Mouse (Mus musculus): ENCODE measurements around the gene Pcdh18. TPM values are rescaled to one million over a fixed set of nuclear protein-coding genes. Genes with fewer than 3 reads are reported as not detected.

Gene Pcdh18
- polyA plus RNA-seq, 1 experiment, result 25.5 TPM

GRCm38 (mm10) chr3:49749491-49750284, 7.4 kb downstream of the Pcdh18 start:
- TF ChIP-seq POLR2A (IDR thresholded peaks at IDR 0.05; ENCODE audit: borderline replicate concordance, extremely low read depth, insufficient read depth, insufficient read length, poor library complexity, severe bottlenecking) (no peak), CTCF (IDR thresholded peaks at IDR 0.05; ENCODE audit: borderline replicate concordance, extremely low read depth, insufficient read depth, insufficient read length) (no peak)
- peak; percentile 50 for DNase-seq (ENCODE audit: low read depth)

- no peak for DNase-seq (ENCODE audit: low read depth)
- TF ChIP-seq CTCF (IDR thresholded peaks at IDR 0.05; ENCODE audit: borderline replicate concordance, extremely low read depth, insufficient read depth, insufficient read length), result no peak
- no peak for TF ChIP-seq POLR2A (IDR thresholded peaks at IDR 0.05; ENCODE audit: borderline replicate concordance, extremely low read depth, insufficient read depth, insufficient read length, poor library complexity, severe bottlenecking)
Measured at GRCm38 (mm10) chr3:49748054-49748453, 9.1 kb downstream of the Pcdh18 start.

- DNase-seq (ENCODE audit: low read depth), result no peak
- TF ChIP-seq POLR2A (IDR thresholded peaks at IDR 0.05; ENCODE audit: borderline replicate concordance, extremely low read depth, insufficient read depth, insufficient read length, poor library complexity, severe bottlenecking) (no peak), CTCF (IDR thresholded peaks at IDR 0.05; ENCODE audit: borderline replicate concordance, extremely low read depth, insufficient read depth, insufficient read length) (no peak)
Measured at GRCm38 (mm10) chr3:49739061-49739460, 18.1 kb downstream of the Pcdh18 start.

- TF ChIP-seq CTCF (IDR thresholded peaks at IDR 0.05; ENCODE audit: borderline replicate concordance, extremely low read depth, insufficient read depth, insufficient read length) (no peak), POLR2A (IDR thresholded peaks at IDR 0.05; ENCODE audit: borderline replicate concordance, extremely low read depth, insufficient read depth, insufficient read length, poor library complexity, severe bottlenecking) (no peak)
- DNase-seq (ENCODE audit: low read depth), result no peak
Measured at GRCm38 (mm10) chr3:49738531-49738930, 18.6 kb downstream of the Pcdh18 start.

- TF ChIP-seq CTCF (IDR thresholded peaks at IDR 0.05; ENCODE audit: borderline replicate concordance, extremely low read depth, insufficient read depth, insufficient read length) (no peak), POLR2A (IDR thresholded peaks at IDR 0.05; ENCODE audit: borderline replicate concordance, extremely low read depth, insufficient read depth, insufficient read length, poor library complexity, severe bottlenecking) (no peak)
- peak; percentile 59 for DNase-seq (ENCODE audit: low read depth)
Measured at GRCm38 (mm10) chr3:49706503-49706902, 50.6 kb downstream of the Pcdh18 start.

GRCm38 (mm10) chr3:49699951-49700350, 57.2 kb downstream of the Pcdh18 start:
- TF ChIP-seq POLR2A (IDR thresholded peaks at IDR 0.05; ENCODE audit: borderline replicate concordance, extremely low read depth, insufficient read depth, insufficient read length, poor library complexity, severe bottlenecking) (no peak), CTCF (IDR thresholded peaks at IDR 0.05; ENCODE audit: borderline replicate concordance, extremely low read depth, insufficient read depth, insufficient read length) (no peak)
- peak; percentile 40 for DNase-seq (ENCODE audit: low read depth)

All from brain, embryonic 14.5 days (tissue).